Mouse (Mus musculus) C2C12 (cell line): ENCODE measurements around the gene Rftn2. TPM values are rescaled to one million over a fixed set of nuclear protein-coding genes. Genes with fewer than 3 reads are reported as not detected.

Experiments
- H3K27me3 ChIP-seq: one replicate; pipeline ENCODE4 v1.6.1; 2011; ENCODE audit not compliant: control insufficient read depth, insufficient read depth, insufficient read length
- H3K36me3 ChIP-seq: one replicate; pipeline ENCODE4 v1.6.1; 2011; ENCODE audit not compliant: control insufficient read depth, insufficient read depth
- H3K4me3 ChIP-seq: one replicate; pipeline ENCODE4 v1.5.1; 2011; ENCODE audit warnings: mild to moderate bottlenecking, control low read depth; ENCODE audit not compliant: poor library complexity, insufficient read depth, severe bottlenecking
- H3K79me2 ChIP-seq: one replicate; pipeline ENCODE4 v1.6.1; 2011; ENCODE audit not compliant: control insufficient read depth, insufficient read depth
- H3K79me3 ChIP-seq: one replicate; pipeline ENCODE4 v1.6.1; 2011; ENCODE audit warnings: low read depth, control low read depth
- H3ac ChIP-seq: one replicate; pipeline ENCODE3; 2011; ENCODE audit warnings: low read depth; ENCODE audit not compliant: control insufficient read depth, insufficient read length
- CEBPB ChIP-seq: IDR thresholded peaks from one replicate; pipeline ENCODE4 v1.6.1; 2011; ENCODE audit warnings: low read depth, mild to moderate bottlenecking, control low read depth, moderate library complexity
- CTCF ChIP-seq: IDR thresholded peaks from one replicate; pipeline ENCODE4 v1.5.1; 2011; ENCODE audit not compliant: control insufficient read depth, insufficient read depth, insufficient read length
- FOSL1 ChIP-seq: IDR thresholded peaks from one replicate; pipeline ENCODE4 v1.8.0; 2011; ENCODE audit warnings: mild to moderate bottlenecking, low read length; ENCODE audit not compliant: poor library complexity, insufficient read depth, severe bottlenecking
- MAX ChIP-seq: IDR thresholded peaks from one replicate; pipeline ENCODE4 v1.6.1; 2011; ENCODE audit warnings: mild to moderate bottlenecking, control low read depth
- MYOD1 ChIP-seq: IDR thresholded peaks from one replicate; pipeline ENCODE4 v1.6.1; 2011; ENCODE audit warnings: low read depth; ENCODE audit not compliant: control insufficient read depth, insufficient read length
- MYOG ChIP-seq: IDR thresholded peaks from one replicate; pipeline ENCODE4 v1.6.1; 2011; ENCODE audit not compliant: control insufficient read depth, insufficient read length; ENCODE audit errors: extremely low read depth
- USF1 ChIP-seq: IDR thresholded peaks from one replicate; pipeline ENCODE4 v1.6.1; 2011; ENCODE audit warnings: low read depth, mild to moderate bottlenecking, control low read depth, moderate library complexity
- polyA plus RNA-seq: library from polyadenylated mRNA; unstranded; fragments of >200 nt; fragmentation: generic; extraction: Trizol; gene quantifications from one replicate; pipeline ENCODE4 v1.2.1, GENCODE M21; 2012; ENCODE audit warnings: missing spikeins

The Rftn2 gene
- polyA plus RNA-seq, 1 experiment: 13.0 TPM

- H3K79me3 ChIP-seq: no peaks in the 10 kb centered on the region
- H3K27me3 ChIP-seq: no peaks in the 10 kb centered on the region
- peaks cover 3% of the 10 kb centered on the region for H3K36me3 ChIP-seq
- TF ChIP-seq FOSL1: no peak
- no peak for TF ChIP-seq CEBPB
- no peak for TF ChIP-seq CTCF
- no peak for TF ChIP-seq MAX
- TF ChIP-seq MYOD1: no peak
- no peak overlapping the region for H3K4me3 ChIP-seq
- H3K79me2 ChIP-seq: no peaks in the 10 kb centered on the region
- no peak overlapping the region for H3ac ChIP-seq
Observed at GRCm38 (mm10) chr1:55164005-55164404, 62.6 kb downstream of the Rftn2 start.

- H3K79me2 ChIP-seq: no peaks in the 10 kb centered on the region
- no peaks in the 10 kb centered on the region for H3K27me3 ChIP-seq
- TF ChIP-seq FOSL1: no peak
- TF ChIP-seq MYOG: no peak
- no peak for TF ChIP-seq MAX
- no peak for TF ChIP-seq MYOD1
- no peak for TF ChIP-seq CEBPB
- no peak for TF ChIP-seq CTCF
- no peak for TF ChIP-seq USF1
- H3K4me3 ChIP-seq: no peak overlapping the region
- H3ac ChIP-seq: no peak overlapping the region
- H3K79me3 ChIP-seq: no peaks in the 10 kb centered on the region
- H3K36me3 ChIP-seq: peaks cover 3% of the 10 kb centered on the region
Observed at GRCm38 (mm10) chr1:55162781-55163180, 63.8 kb downstream of the Rftn2 start.

- no peaks in the 10 kb centered on the region for H3K79me3 ChIP-seq
- H3ac ChIP-seq: no peak overlapping the region
- TF ChIP-seq CTCF (no peak), USF1 (no peak), MAX (no peak), MYOG (no peak), CEBPB (no peak), FOSL1 (no peak), MYOD1 (no peak)
- peaks cover 12% of the 10 kb centered on the region for H3K36me3 ChIP-seq
- no peaks in the 10 kb centered on the region for H3K79me2 ChIP-seq
- no peaks in the 10 kb centered on the region for H3K27me3 ChIP-seq
- H3K4me3 ChIP-seq: no peak overlapping the region
Observed at GRCm38 (mm10) chr1:55161895-55162294, 64.7 kb downstream of the Rftn2 start.

GRCm38 (mm10) chr1:55160831-55161638, 65.5 kb downstream of the Rftn2 start:
- Histone ChIP-seq H3K79me3 (no peaks in the 10 kb centered on the region), H3K79me2 (no peaks in the 10 kb centered on the region), H3K27me3 (no peaks in the 10 kb centered on the region), H3K4me3 (no peak overlapping the region), H3ac (no peak overlapping the region), H3K36me3 (peaks cover 18% of the 10 kb centered on the region)
- TF ChIP-seq MAX: no peak
- TF ChIP-seq USF1: no peak
- no peak for TF ChIP-seq CTCF
- no peak for TF ChIP-seq MYOD1
- no peak for TF ChIP-seq CEBPB
- TF ChIP-seq MYOG: no peak
- TF ChIP-seq FOSL1: no peak

- Histone ChIP-seq H3K79me3 (no peaks in the 10 kb centered on the region), H3ac (no peak overlapping the region), H3K27me3 (no peaks in the 10 kb centered on the region), H3K4me3 (no peak overlapping the region), H3K36me3 (peaks cover 26% of the 10 kb centered on the region), H3K79me2 (no peaks in the 10 kb centered on the region)
- TF ChIP-seq USF1: no peak
- no peak for TF ChIP-seq MAX
Observed at GRCm38 (mm10) chr1:55160218-55160617, 66.4 kb downstream of the Rftn2 start.

- no peak overlapping the region for H3K4me3 ChIP-seq
- H3ac ChIP-seq: no peak overlapping the region
- H3K79me2 ChIP-seq: no peaks in the 10 kb centered on the region
- H3K27me3 ChIP-seq: no peaks in the 10 kb centered on the region
- no peak for TF ChIP-seq MAX
- TF ChIP-seq USF1: no peak
- TF ChIP-seq CEBPB: no peak
- no peak for TF ChIP-seq FOSL1
- no peak for TF ChIP-seq MYOD1
- no peak for TF ChIP-seq MYOG
- TF ChIP-seq CTCF: no peak
- peaks cover 39% of the 10 kb centered on the region for H3K36me3 ChIP-seq
- H3K79me3 ChIP-seq: no peaks in the 10 kb centered on the region
Observed at GRCm38 (mm10) chr1:55158821-55159220, 67.8 kb downstream of the Rftn2 start.
